Mouse (Mus musculus) forebrain, embryonic 16.5 days (tissue): ENCODE data around the gene Tuba3a. TPM values are rescaled to one million over a fixed set of nuclear protein-coding genes. Genes with fewer than 3 reads are reported as not detected.
"Not testable (repeated sequence)": the region's sequence is repeated elsewhere in the genome, so short reads cannot be mapped to it uniquely, and the experiment has no call there.

Source experiments
- ATAC-seq: fragments of 200-750 bp; cut with Nextera tagmentation; 2 replicates; pipeline ENCODE4 v1.8.0; 2017; ENCODE audit warnings: mild to moderate bottlenecking, moderate library complexity
- H3K27ac ChIP-seq: fragments of 300-500 bp; sonication (generic); 2 replicates; pipeline ENCODE4 v1.5.1; 2014; ENCODE audit warnings: low read length, control low read depth
- H3K27me3 ChIP-seq: fragments of 300-500 bp; sonication (generic); replicated peaks from 2 replicates; pipeline ENCODE4 v1.6.1; 2014; ENCODE audit warnings: low read length; ENCODE audit not compliant: control insufficient read depth, insufficient read depth
- H3K36me3 ChIP-seq: fragments of 300-500 bp; sonication (generic); 2 replicates; pipeline ENCODE4 v1.6.1; 2014; ENCODE audit not compliant: control insufficient read depth, insufficient read depth
- H3K4me1 ChIP-seq: fragments of 300-500 bp; sonication (generic); replicated peaks from 2 replicates; pipeline ENCODE4 v1.6.1; 2014; ENCODE audit warnings: low read length; ENCODE audit not compliant: control insufficient read depth, insufficient read depth
- H3K4me2 ChIP-seq: fragments of 300-500 bp; sonication (generic); 2 replicates; pipeline ENCODE4 v1.6.1; 2014; ENCODE audit warnings: mild to moderate bottlenecking, low read length, control low read depth
- H3K4me3 ChIP-seq: fragments of 300-500 bp; sonication (generic); replicated peaks from 2 replicates; pipeline ENCODE4 v1.5.1; 2014; ENCODE audit warnings: mild to moderate bottlenecking, low read length, control low read depth
- H3K9ac ChIP-seq: fragments of 300-500 bp; sonication (generic); replicated peaks from 2 replicates; pipeline ENCODE4 v1.6.1; 2014; ENCODE audit warnings: low read depth, low read length, control low read depth
- H3K9me3 ChIP-seq: fragments of 300-500 bp; sonication (generic); 2 replicates; pipeline ENCODE4 v1.6.1; 2016; ENCODE audit warnings: low read length; ENCODE audit not compliant: control insufficient read depth
- WGBS: fragments of 180-500 bp; shearing (Covaris S2); extraction: QIAGEN DNeasy Blood & Tissue Kit; methylation state at CpG from one replicate; pipeline ENCODE4 v1.1.7; 2014; 5-methylcytosine and 5-hydroxymethylcytosine counted together
- polyA plus RNA-seq: library from polyadenylated mRNA; unstranded; fragments of >200 nt; fragmentation: Nextera tagmentation; extraction: Ambion mirVana; gene quantifications from 2 replicates; pipeline ENCODE4 v1.2.1, GENCODE M21; 2015

Tuba3a gene
- polyA plus RNA-seq, 1 experiment from 2014 or later, result not detected

GRCm38 (mm10) chr6:125297149-125297820 lies 11.4 kb upstream of the Tuba3a start:
- no peak for ATAC-seq
- 71% methylated on average over 5 of the region's 5 CpGs for WGBS
- no peaks in the 10 kb centered on the region for H3K27me3 ChIP-seq

GRCm38 (mm10) chr6:125294049-125294448 lies 8.2 kb upstream of the Tuba3a start:
- no peak for ATAC-seq
- Histone ChIP-seq H3K36me3 (no peaks in the 10 kb centered on the region), H3K9ac (no peak overlapping the region), H3K4me3 (no peak overlapping the region), H3K4me1 (no peaks in the 10 kb centered on the region), H3K4me2 (no peak overlapping the region), H3K27ac (no peak overlapping the region), H3K27me3 (no peaks in the 10 kb centered on the region), H3K9me3 (no peaks in the 10 kb centered on the region)
- 86% methylated on average over 4 of the region's 4 CpGs for WGBS

More at GRCm38 (mm10) chr6:125297149-125297820, 11.4 kb upstream of the Tuba3a start:
- Histone ChIP-seq H3K9me3 (no peaks in the 10 kb centered on the region), H3K4me3 (no peak overlapping the region), H3K27ac (no peak overlapping the region), H3K36me3 (no peaks in the 10 kb centered on the region), H3K4me1 (no peaks in the 10 kb centered on the region), H3K9ac (no peak overlapping the region), H3K4me2 (no peak overlapping the region)

GRCm38 (mm10) chr6:125292256-125292655 lies 6.4 kb upstream of the Tuba3a start:
- Histone ChIP-seq H3K4me3 (no peak overlapping the region), H3K4me1 (no peaks in the 10 kb centered on the region), H3K4me2 (no peak overlapping the region), H3K27me3 (no peaks in the 10 kb centered on the region), H3K36me3 (no peaks in the 10 kb centered on the region), H3K9me3 (no peaks in the 10 kb centered on the region), H3K27ac (no peak overlapping the region), H3K9ac (no peak overlapping the region)
- WGBS, result 91% methylated on average over 7 of the region's 7 CpGs
- no peak for ATAC-seq

- Histone ChIP-seq H3K4me2 (no peak overlapping the region), H3K27ac (no peak overlapping the region), H3K36me3 (no peaks in the 10 kb centered on the region), H3K4me3 (no peak overlapping the region), H3K9ac (no peak overlapping the region), H3K4me1 (no peaks in the 10 kb centered on the region), H3K27me3 (no peaks in the 10 kb centered on the region), H3K9me3 (no peaks in the 10 kb centered on the region)
- ATAC-seq, result no peak
- 93% methylated on average over 4 of the region's 4 CpGs for WGBS
Measured at GRCm38 (mm10) chr6:125291329-125291728, 5.5 kb upstream of the Tuba3a start.

- no peak for ATAC-seq
- Histone ChIP-seq H3K9me3 (no peaks in the 10 kb centered on the region), H3K4me3 (no peak overlapping the region), H3K9ac (no peak overlapping the region), H3K36me3 (no peaks in the 10 kb centered on the region), H3K4me1 (no peaks in the 10 kb centered on the region), H3K27ac (no peak overlapping the region), H3K27me3 (no peaks in the 10 kb centered on the region), H3K4me2 (no peak overlapping the region)
- 86% methylated on average over 5 of the region's 5 CpGs for WGBS
Measured at GRCm38 (mm10) chr6:125288730-125289129, 2.9 kb upstream of the Tuba3a start.

GRCm38 (mm10) chr6:125286944-125287343 lies 1.1 kb upstream of the Tuba3a start:
- WGBS, result 82% methylated on average over 4 of the region's 4 CpGs

GRCm38 (mm10) chr6:125284751-125285150 lies 1.1 kb downstream of the Tuba3a start:
- no peak overlapping the region for H3K27ac ChIP-seq
- H3K9ac ChIP-seq, result no peak overlapping the region
- no peak overlapping the region for H3K4me3 ChIP-seq
- no peaks in the 10 kb centered on the region for H3K27me3 ChIP-seq
- no peaks in the 10 kb centered on the region for H3K9me3 ChIP-seq
- H3K4me1 ChIP-seq, result no peaks in the 10 kb centered on the region
- no peak for ATAC-seq
- no peaks in the 10 kb centered on the region for H3K36me3 ChIP-seq
- H3K4me2 ChIP-seq, result no peak overlapping the region
- 91% methylated on average over 7 of the region's 7 CpGs for WGBS

More at GRCm38 (mm10) chr6:125286944-125287343, 1.1 kb upstream of the Tuba3a start:
- Histone ChIP-seq H3K27me3 (no peaks in the 10 kb centered on the region), H3K4me1 (no peaks in the 10 kb centered on the region), H3K36me3 (no peaks in the 10 kb centered on the region), H3K27ac (no peak overlapping the region), H3K4me2 (no peak overlapping the region), H3K9me3 (no peaks in the 10 kb centered on the region), H3K9ac (no peak overlapping the region), H3K4me3 (no peak overlapping the region)
- no peak for ATAC-seq

GRCm38 (mm10) chr6:125284250-125284649 lies 1.6 kb downstream of the Tuba3a start:
- Histone ChIP-seq H3K27me3 (no peaks in the 10 kb centered on the region), H3K27ac (no peak overlapping the region), H3K9ac (no peak overlapping the region), H3K4me3 (no peak overlapping the region), H3K9me3 (no peaks in the 10 kb centered on the region), H3K36me3 (no peaks in the 10 kb centered on the region), H3K4me1 (no peaks in the 10 kb centered on the region), H3K4me2 (no peak overlapping the region)
- 49% methylated on average over 8 of the region's 8 CpGs for WGBS
- ATAC-seq, result no peak

- WGBS, result 89% methylated on average over 13 of the region's 13 CpGs
- not testable (repeated sequence) for H3K9ac ChIP-seq, ATAC-seq, H3K36me3 ChIP-seq, H3K9me3 ChIP-seq, H3K27ac ChIP-seq, H3K27me3 ChIP-seq, H3K4me2 ChIP-seq, H3K4me1 ChIP-seq, H3K4me3 ChIP-seq
Measured at GRCm38 (mm10) chr6:125282721-125283120, 3.1 kb downstream of the Tuba3a start.

- ATAC-seq, result no peak
- 68% methylated on average over 8 of the region's 8 CpGs for WGBS
- Histone ChIP-seq H3K9ac (no peak overlapping the region), H3K4me2 (no peak overlapping the region), H3K9me3 (no peaks in the 10 kb centered on the region), H3K27me3 (no peaks in the 10 kb centered on the region), H3K36me3 (no peaks in the 10 kb centered on the region), H3K4me1 (no peaks in the 10 kb centered on the region), H3K27ac (no peak overlapping the region), H3K4me3 (no peak overlapping the region)
Measured at GRCm38 (mm10) chr6:125279729-125280128, 6.1 kb downstream of the Tuba3a start.
